Mouse (Mus musculus) forebrain, embryonic 15.5 days (tissue): ENCODE measurements around the gene Dnaic2. TPM values are rescaled to one million over a fixed set of nuclear protein-coding genes. Genes with fewer than 3 reads are reported as not detected.

Experiments
- ATAC-seq: fragments of 200-750 bp; cut with Nextera tagmentation; replicated peaks from 2 replicates; pipeline ENCODE4 v1.8.0; 2017; ENCODE audit warnings: mild to moderate bottlenecking, moderate TSS enrichment, moderate library complexity
- H3K27ac ChIP-seq: fragments of 300-500 bp; sonication (generic); replicated peaks from 2 replicates; pipeline ENCODE4 v1.5.1; 2015; ENCODE audit warnings: mild to moderate bottlenecking, inconsistent platforms
- H3K27me3 ChIP-seq: fragments of 300-500 bp; sonication (generic); 2 replicates; pipeline ENCODE4 v1.6.1; 2015; ENCODE audit warnings: inconsistent platforms
- H3K36me3 ChIP-seq: fragments of 300-500 bp; sonication (generic); 2 replicates; pipeline ENCODE4 v1.6.1; 2015; ENCODE audit warnings: mild to moderate bottlenecking, inconsistent platforms
- H3K4me1 ChIP-seq: fragments of 300-500 bp; sonication (generic); 2 replicates; pipeline ENCODE4 v1.6.1; 2015; ENCODE audit warnings: inconsistent platforms
- H3K4me2 ChIP-seq: fragments of 300-500 bp; sonication (generic); replicated peaks from 2 replicates; pipeline ENCODE4 v1.6.1; 2015; ENCODE audit warnings: mild to moderate bottlenecking, inconsistent platforms
- H3K4me3 ChIP-seq: fragments of 300-500 bp; sonication (generic); 2 replicates; pipeline ENCODE4 v1.5.1; 2015; ENCODE audit warnings: mild to moderate bottlenecking, inconsistent platforms
- H3K9ac ChIP-seq: fragments of 300-500 bp; sonication (generic); replicated peaks from 2 replicates; pipeline ENCODE4 v1.6.1; 2015; ENCODE audit warnings: mild to moderate bottlenecking, inconsistent platforms
- H3K9me3 ChIP-seq: fragments of 300-500 bp; sonication (generic); 2 replicates; pipeline ENCODE4 v1.6.1; 2016; ENCODE audit warnings: inconsistent platforms
- WGBS: fragments of 180-500 bp; shearing (Covaris S2); methylation state at CpG from one replicate; pipeline ENCODE4 v1.1.7; 2015; ENCODE audit warnings: mixed read lengths; 5-methylcytosine and 5-hydroxymethylcytosine counted together
- polyA plus RNA-seq: library from polyadenylated mRNA; unstranded; fragments of >200 nt; fragmentation: Nextera tagmentation; extraction: Ambion mirVana; gene quantifications from 2 replicates; pipeline ENCODE4 v1.2.1, GENCODE M21; 2015

The Dnaic2 gene
- polyA plus RNA-seq, 1 experiment from 2014 or later, result 2.6 TPM

GRCm38 (mm10) chr11:114687574-114688188, 39.5 kb upstream of the Dnaic2 start:
- Histone ChIP-seq H3K27ac (peak overlapping the region; percentile 37; the same call in 1 of the 2 replicates), H3K4me2 (no peak overlapping the region), H3K4me1 (peaks cover 11% of the 10 kb centered on the region), H3K9ac (no peak overlapping the region), H3K27me3 (no peaks in the 10 kb centered on the region), H3K4me3 (no peak overlapping the region), H3K9me3 (no peaks in the 10 kb centered on the region), H3K36me3 (no peaks in the 10 kb centered on the region)
- no peak for ATAC-seq
- 72% methylated on average over 10 of the region's 10 CpGs for WGBS

- Histone ChIP-seq H3K4me3 (no peak overlapping the region), H3K4me2 (no peak overlapping the region), H3K9ac (no peak overlapping the region), H3K27ac (no peak overlapping the region), H3K4me1 (peaks cover 11% of the 10 kb centered on the region), H3K27me3 (no peaks in the 10 kb centered on the region), H3K36me3 (no peaks in the 10 kb centered on the region), H3K9me3 (no peaks in the 10 kb centered on the region)
- 97% methylated on average over 2 of the region's 3 CpGs for WGBS
- ATAC-seq, result no peak
Measured at GRCm38 (mm10) chr11:114688729-114689128, 38.5 kb upstream of the Dnaic2 start.

- Histone ChIP-seq H3K27ac (no peak overlapping the region), H3K9me3 (no peaks in the 10 kb centered on the region), H3K4me2 (no peak overlapping the region), H3K36me3 (no peaks in the 10 kb centered on the region), H3K4me3 (no peak overlapping the region), H3K9ac (no peak overlapping the region), H3K27me3 (no peaks in the 10 kb centered on the region), H3K4me1 (peaks cover 6% of the 10 kb centered on the region; the same call in 1 of the 2 replicates)
- ATAC-seq, result no peak
- WGBS, result 90% methylated on average over 15 of the region's 15 CpGs
Measured at GRCm38 (mm10) chr11:114690192-114690591, 37.0 kb upstream of the Dnaic2 start.

- Histone ChIP-seq H3K27ac (no peak overlapping the region), H3K4me1 (no peaks in the 10 kb centered on the region), H3K36me3 (no peaks in the 10 kb centered on the region), H3K4me2 (no peak overlapping the region), H3K9me3 (no peaks in the 10 kb centered on the region), H3K9ac (no peak overlapping the region), H3K4me3 (no peak overlapping the region), H3K27me3 (no peaks in the 10 kb centered on the region)
- 77% methylated on average over 6 of the region's 6 CpGs for WGBS
- ATAC-seq, result no peak
Measured at GRCm38 (mm10) chr11:114691454-114692182, 35.6 kb upstream of the Dnaic2 start.

GRCm38 (mm10) chr11:114692601-114693000, 34.6 kb upstream of the Dnaic2 start:
- Histone ChIP-seq H3K27ac (no peak overlapping the region), H3K4me3 (no peak overlapping the region), H3K9me3 (no peaks in the 10 kb centered on the region), H3K9ac (no peak overlapping the region), H3K27me3 (no peaks in the 10 kb centered on the region), H3K36me3 (peaks cover 2% of the 10 kb centered on the region; the same call in 1 of the 2 replicates), H3K4me1 (no peaks in the 10 kb centered on the region), H3K4me2 (no peak overlapping the region)
- ATAC-seq, result no peak
- 40% methylated on average over 7 of the region's 7 CpGs for WGBS

GRCm38 (mm10) chr11:114693456-114693855, 33.8 kb upstream of the Dnaic2 start:
- Histone ChIP-seq H3K9me3 (no peaks in the 10 kb centered on the region), H3K27ac (no peak overlapping the region), H3K4me1 (no peaks in the 10 kb centered on the region), H3K4me2 (no peak overlapping the region), H3K27me3 (no peaks in the 10 kb centered on the region), H3K36me3 (peaks cover 2% of the 10 kb centered on the region; the same call in 1 of the 2 replicates), H3K9ac (no peak overlapping the region), H3K4me3 (no peak overlapping the region)
- 88% methylated on average over 6 of the region's 6 CpGs for WGBS
- ATAC-seq, result no peak

- peaks cover 2% of the 10 kb centered on the region; the same call in 1 of the 2 replicates for H3K36me3 ChIP-seq
- H3K4me1 ChIP-seq, result no peaks in the 10 kb centered on the region
- no peak overlapping the region for H3K9ac ChIP-seq
- no peak for ATAC-seq
- no peak overlapping the region for H3K4me2 ChIP-seq
- WGBS, result 84% methylated on average over 2 of the region's 2 CpGs
- no peaks in the 10 kb centered on the region for H3K27me3 ChIP-seq
- H3K9me3 ChIP-seq, result no peaks in the 10 kb centered on the region
- H3K27ac ChIP-seq, result no peak overlapping the region
- no peak overlapping the region for H3K4me3 ChIP-seq
Measured at GRCm38 (mm10) chr11:114694451-114694850, 32.8 kb upstream of the Dnaic2 start.

GRCm38 (mm10) chr11:114698496-114698895, 28.7 kb upstream of the Dnaic2 start:
- no peak overlapping the region for H3K4me3 ChIP-seq
- ATAC-seq, result no peak
- H3K36me3 ChIP-seq, result peaks cover 2% of the 10 kb centered on the region; the same call in 1 of the 2 replicates
- no peak overlapping the region for H3K4me2 ChIP-seq
- no peak overlapping the region for H3K27ac ChIP-seq
- 95% methylated on average over 7 of the region's 7 CpGs for WGBS
- no peak overlapping the region for H3K9ac ChIP-seq
- peaks cover 14% of the 10 kb centered on the region for H3K4me1 ChIP-seq
- H3K9me3 ChIP-seq, result no peaks in the 10 kb centered on the region
- H3K27me3 ChIP-seq, result no peaks in the 10 kb centered on the region

- Histone ChIP-seq H3K9me3 (no peaks in the 10 kb centered on the region), H3K4me2 (no peak overlapping the region), H3K9ac (no peak overlapping the region), H3K4me1 (peaks cover 24% of the 10 kb centered on the region), H3K36me3 (peaks cover 2% of the 10 kb centered on the region; the same call in 1 of the 2 replicates), H3K4me3 (no peak overlapping the region), H3K27ac (no peak overlapping the region), H3K27me3 (no peaks in the 10 kb centered on the region)
- WGBS, result 85% methylated on average over 12 of the region's 12 CpGs
- no peak for ATAC-seq
Measured at GRCm38 (mm10) chr11:114699511-114699910, 27.7 kb upstream of the Dnaic2 start.

GRCm38 (mm10) chr11:114702311-114702995, 24.8 kb upstream of the Dnaic2 start:
- no peak overlapping the region for H3K4me3 ChIP-seq
- no peaks in the 10 kb centered on the region for H3K27me3 ChIP-seq
- H3K4me2 ChIP-seq, result no peak overlapping the region
- H3K9ac ChIP-seq, result no peak overlapping the region
- no peak overlapping the region for H3K27ac ChIP-seq
- WGBS, result 69% methylated on average over 15 of the region's 15 CpGs
- ATAC-seq, result no peak
- H3K4me1 ChIP-seq, result peaks cover 29% of the 10 kb centered on the region
- H3K9me3 ChIP-seq, result no peaks in the 10 kb centered on the region
- no peaks in the 10 kb centered on the region for H3K36me3 ChIP-seq

- no peak overlapping the region for H3K27ac ChIP-seq
- no peak for ATAC-seq
- 81% methylated on average over 6 of the region's 6 CpGs for WGBS
- no peak overlapping the region for H3K4me3 ChIP-seq
- H3K9ac ChIP-seq, result no peak overlapping the region
- H3K4me1 ChIP-seq, result peaks cover 29% of the 10 kb centered on the region
- H3K27me3 ChIP-seq, result no peaks in the 10 kb centered on the region
- H3K36me3 ChIP-seq, result no peaks in the 10 kb centered on the region
- no peak overlapping the region for H3K4me2 ChIP-seq
- no peaks in the 10 kb centered on the region for H3K9me3 ChIP-seq
Measured at GRCm38 (mm10) chr11:114702996-114703361, 24.2 kb upstream of the Dnaic2 start.
